Mouse (Mus musculus) kidney, adult 2 months (tissue): ENCODE measurements around the gene Pcgf6.

Experiments used
- CTCF ChIP-seq: fragments of 200-500 bp; conservative IDR thresholded peaks from 2 replicates; pipeline ENCODE4 v1.5.1; 2011; ENCODE audit warnings: low read depth, mild to moderate bottlenecking, control low read depth, low read length, moderate library complexity, mixed read lengths; ENCODE audit not compliant: insufficient read depth, insufficient read length
- POLR2A ChIP-seq: fragments of 200-500 bp; IDR thresholded peaks from one replicate; pipeline ENCODE4 v1.6.1; 2011; ENCODE audit warnings: low read depth, low read length, control low read depth

DNA sequence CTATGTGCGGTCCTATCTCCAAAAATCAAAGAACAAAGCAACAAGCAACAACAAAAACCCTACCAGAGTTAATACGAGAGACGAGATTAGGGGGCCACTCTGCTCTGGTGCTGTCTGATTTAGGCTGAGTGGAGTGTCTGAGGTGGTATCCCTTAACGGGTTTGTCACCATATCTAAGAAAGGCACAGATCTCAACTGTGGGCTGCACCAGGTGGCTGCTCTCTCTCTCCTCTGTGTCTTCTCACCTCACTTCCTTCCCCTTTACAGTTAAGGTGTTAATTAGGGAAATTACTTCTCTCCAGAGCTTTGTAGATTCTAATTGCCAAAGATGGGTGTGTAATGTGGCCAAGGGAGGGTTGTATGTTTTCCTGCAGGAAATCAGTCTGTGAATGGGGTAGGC is 28.0 kb downstream of the Pcgf6 start:
- no peak for TF ChIP-seq CTCF
- TF ChIP-seq POLR2A = no peak
